Mouse (Mus musculus) heart, embryonic 16.5 days (tissue): ENCODE results near the gene Hipk3. TPM values are rescaled to one million over a fixed set of nuclear protein-coding genes. Genes with fewer than 3 reads are reported as not detected.

Source experiments
- ATAC-seq: fragments of 200-750 bp; cut with Nextera tagmentation; replicated peaks from 2 replicates; pipeline ENCODE4 v1.8.0; 2017; ENCODE audit warnings: moderate number of reproducible peaks; ENCODE audit not compliant: insufficient read depth, low FRiP score; ENCODE audit errors: extremely low read depth
- H3K27ac ChIP-seq: fragments of 300-500 bp; sonication (generic); 2 replicates; pipeline ENCODE4 v1.5.1; 2014; ENCODE audit warnings: mild to moderate bottlenecking, low read length, control low read depth, moderate library complexity
- H3K27me3 ChIP-seq: fragments of 300-500 bp; sonication (generic); 2 replicates; pipeline ENCODE4 v1.6.1; 2014; ENCODE audit warnings: low read length, mixed read lengths; ENCODE audit not compliant: control insufficient read depth, insufficient read depth
- H3K36me3 ChIP-seq: fragments of 300-500 bp; sonication (generic); 2 replicates; pipeline ENCODE4 v1.6.1; 2014; ENCODE audit not compliant: control insufficient read depth, insufficient read depth
- H3K4me1 ChIP-seq: fragments of 300-500 bp; sonication (generic); 2 replicates; pipeline ENCODE4 v1.6.1; 2014; ENCODE audit warnings: low read length, mixed read lengths; ENCODE audit not compliant: control insufficient read depth, insufficient read depth
- H3K4me2 ChIP-seq: fragments of 300-500 bp; sonication (generic); 2 replicates; pipeline ENCODE4 v1.6.1; 2014; ENCODE audit warnings: low read depth, mild to moderate bottlenecking, control low read depth, low read length
- H3K4me3 ChIP-seq: fragments of 300-500 bp; sonication (generic); 2 replicates; pipeline ENCODE4 v1.5.1; 2014; ENCODE audit warnings: mild to moderate bottlenecking, control low read depth, low read length
- H3K9ac ChIP-seq: fragments of 300-500 bp; sonication (generic); 2 replicates; pipeline ENCODE4 v1.6.1; 2014; ENCODE audit warnings: low read length, control low read depth
- H3K9me3 ChIP-seq: fragments of 300-500 bp; sonication (generic); replicated peaks from 2 replicates; pipeline ENCODE4 v1.6.1; 2016; ENCODE audit warnings: low read length; ENCODE audit not compliant: control insufficient read depth
- WGBS: fragments of 180-500 bp; shearing (Covaris S2); extraction: QIAGEN DNeasy Blood & Tissue Kit; methylation state at CpG from one replicate; pipeline ENCODE4 v1.1.7; 2014; 5-methylcytosine and 5-hydroxymethylcytosine counted together
- polyA plus RNA-seq: library from polyadenylated mRNA; unstranded; fragments of >200 nt; fragmentation: Nextera tagmentation; extraction: Ambion mirVana; gene quantifications from 2 replicates; pipeline ENCODE4 v1.2.1, GENCODE M21; 2015

Gene Hipk3
- polyA plus RNA-seq, 1 experiment from 2014 or later, result 33.4 TPM

DNA sequence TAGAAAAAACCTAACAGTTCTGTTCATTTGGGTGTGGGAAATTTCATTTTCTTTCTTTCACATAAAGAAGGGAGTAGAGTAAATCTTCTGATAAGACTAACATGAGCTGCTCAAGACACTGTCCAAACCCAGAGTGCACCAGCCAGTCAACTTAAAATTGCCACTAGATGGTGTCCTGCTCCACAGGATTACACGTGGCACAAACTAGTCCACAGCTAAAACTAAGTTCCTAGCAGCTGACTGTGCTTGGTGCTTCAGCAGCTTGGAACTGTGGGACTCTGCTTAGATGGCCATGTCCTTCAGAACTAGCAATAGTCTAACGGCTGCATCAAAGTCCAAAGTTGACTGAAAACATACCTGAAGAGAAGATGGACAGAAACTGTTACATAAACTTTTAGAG is 49.5 kb downstream of the Hipk3 start:
- Histone ChIP-seq H3K9me3 (no peaks in the 10 kb centered on the region), H3K27ac (peak overlapping the region; percentile 30), H3K4me2 (no peak overlapping the region), H3K4me3 (no peak overlapping the region), H3K27me3 (no peaks in the 10 kb centered on the region), H3K36me3 (peaks cover 18% of the 10 kb centered on the region), H3K4me1 (peaks cover 28% of the 10 kb centered on the region), H3K9ac (0 out of 2 replicates have a peak overlapping the region, but pooled peaks have one; percentile 6)
- ATAC-seq, result peak; percentile 66
- WGBS, result 16% methylated on average over 2 of the region's 2 CpGs

DNA sequence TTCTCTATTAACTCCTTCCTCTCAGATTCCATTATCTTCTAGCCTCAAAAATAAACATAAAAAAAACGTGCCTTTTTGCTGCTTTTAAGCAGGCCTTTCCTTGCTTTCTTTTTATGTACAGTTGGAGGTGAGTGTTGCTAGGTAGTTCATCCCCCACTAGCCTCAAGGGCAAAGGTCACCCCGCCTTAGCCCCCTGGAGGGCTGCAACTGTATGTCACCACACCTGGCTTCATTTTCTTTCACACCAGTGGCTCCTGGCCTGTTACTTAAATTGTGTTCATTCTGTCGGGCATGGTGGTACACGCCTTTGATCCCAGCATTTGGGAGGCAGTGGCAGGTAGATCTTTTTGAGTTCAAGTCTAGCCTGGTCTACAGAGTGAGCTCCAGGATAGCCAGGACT is 51.9 kb downstream of the Hipk3 start:
- no peak overlapping the region for H3K4me3 ChIP-seq
- ATAC-seq, result no peak
- peaks cover 28% of the 10 kb centered on the region for H3K36me3 ChIP-seq
- H3K27ac ChIP-seq, result no peak overlapping the region
- H3K9me3 ChIP-seq, result no peaks in the 10 kb centered on the region
- H3K4me1 ChIP-seq, result peaks cover 16% of the 10 kb centered on the region
- WGBS, result 75% methylated on average over 4 of the region's 4 CpGs
- H3K9ac ChIP-seq, result no peak overlapping the region
- no peaks in the 10 kb centered on the region for H3K27me3 ChIP-seq
- no peak overlapping the region for H3K4me2 ChIP-seq

DNA sequence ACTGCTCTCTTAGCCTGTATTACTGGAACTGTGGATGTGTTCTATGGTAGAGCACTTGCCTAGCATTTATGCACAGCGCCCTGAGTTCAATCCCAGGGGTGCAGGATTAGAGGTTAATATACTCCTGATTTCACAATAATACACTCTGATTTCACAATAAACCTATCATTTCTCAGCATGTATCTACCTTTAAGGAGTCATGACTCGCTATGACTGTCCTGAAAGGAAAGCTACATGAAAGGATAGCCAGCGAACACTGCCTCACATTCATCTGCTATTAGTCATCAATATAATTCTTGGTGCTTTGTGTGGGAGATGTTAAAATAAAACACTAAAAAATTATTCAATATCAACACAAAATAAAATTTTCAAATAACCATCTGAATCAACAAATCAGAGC is 58.0 kb downstream of the Hipk3 start:
- 91% methylated on average over 3 of the region's 3 CpGs for WGBS
- peaks cover 60% of the 10 kb centered on the region for H3K36me3 ChIP-seq

DNA sequence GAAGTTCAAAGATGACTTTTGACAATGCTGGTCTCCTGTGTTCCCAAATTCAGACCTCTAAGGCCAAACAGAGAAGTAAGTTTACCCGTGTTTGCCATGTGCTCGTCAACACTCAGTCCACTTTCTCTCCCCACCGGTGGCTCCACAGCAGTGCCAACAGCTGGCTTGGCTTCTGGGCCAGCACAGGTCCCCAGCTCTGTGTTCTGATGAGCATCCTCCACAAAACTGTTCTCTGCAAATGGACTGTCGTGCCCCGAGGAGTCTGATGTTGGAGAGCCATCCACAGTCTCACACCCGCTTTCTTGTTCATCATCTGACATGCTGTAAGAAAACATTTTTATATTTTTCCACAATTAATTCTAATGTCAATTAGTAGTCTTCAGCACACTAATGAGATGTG is 63.2 kb downstream of the Hipk3 start:
- ATAC-seq, result no peak
- Histone ChIP-seq H3K4me1 (peaks cover 5% of the 10 kb centered on the region), H3K27me3 (no peaks in the 10 kb centered on the region), H3K27ac (no peak overlapping the region), H3K4me2 (no peak overlapping the region), H3K9ac (no peak overlapping the region), H3K36me3 (peaks cover 59% of the 10 kb centered on the region), H3K9me3 (no peaks in the 10 kb centered on the region), H3K4me3 (no peak overlapping the region)
- WGBS, result 88% methylated on average over 6 of the region's 6 CpGs

More for the DNA sequence above, 58.0 kb downstream of the Hipk3 start:
- Histone ChIP-seq H3K9me3 (no peaks in the 10 kb centered on the region), H3K27ac (no peak overlapping the region), H3K27me3 (no peaks in the 10 kb centered on the region), H3K9ac (no peak overlapping the region), H3K4me3 (no peak overlapping the region), H3K4me2 (no peak overlapping the region), H3K4me1 (no peaks in the 10 kb centered on the region)
- ATAC-seq, result no peak

DNA sequence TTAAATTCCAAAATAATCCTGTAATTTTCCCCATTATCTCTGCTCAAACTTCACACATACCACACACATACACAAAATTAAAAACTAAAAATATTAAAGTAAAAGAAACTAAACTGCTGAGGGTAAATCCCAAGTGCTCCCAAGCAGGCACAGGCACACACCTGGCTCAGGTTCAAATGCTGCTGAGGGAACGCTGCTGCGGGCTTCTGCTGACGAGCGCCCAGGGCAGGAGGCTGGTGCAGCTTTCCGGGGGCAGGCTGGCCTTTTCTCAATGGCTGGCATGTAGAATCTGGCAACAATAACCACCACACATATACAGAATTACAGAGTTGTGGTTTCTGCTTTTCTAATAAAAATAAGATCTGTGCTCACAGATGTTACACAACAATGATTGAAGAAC is 63.7 kb downstream of the Hipk3 start:
- H3K9me3 ChIP-seq, result no peaks in the 10 kb centered on the region
- peaks cover 56% of the 10 kb centered on the region for H3K36me3 ChIP-seq
- H3K4me2 ChIP-seq, result no peak overlapping the region
- WGBS, result 77% methylated on average over 5 of the region's 5 CpGs
- H3K4me3 ChIP-seq, result no peak overlapping the region
- no peaks in the 10 kb centered on the region for H3K27me3 ChIP-seq
- no peak for ATAC-seq
- H3K27ac ChIP-seq, result no peak overlapping the region
- no peak overlapping the region for H3K9ac ChIP-seq
- H3K4me1 ChIP-seq, result peaks cover 5% of the 10 kb centered on the region

DNA sequence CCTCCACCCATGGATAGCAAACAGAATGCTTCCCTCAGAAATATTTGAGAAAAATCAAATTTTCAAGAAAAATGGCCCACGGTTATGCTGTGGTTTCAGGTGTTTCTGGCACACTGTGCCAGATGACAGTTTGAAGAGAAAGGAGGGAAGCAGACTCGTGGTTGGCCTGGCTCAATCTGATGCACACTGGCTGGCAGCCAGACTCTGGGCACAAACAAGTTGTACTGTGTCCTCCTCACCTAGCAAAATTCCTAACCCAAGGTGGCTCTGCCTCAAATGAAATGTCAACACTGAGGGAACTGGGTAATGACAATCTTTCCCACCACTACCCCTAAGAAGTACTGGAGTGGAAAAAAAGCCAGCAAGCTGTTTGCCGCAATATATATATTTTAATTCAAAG is 68.1 kb downstream of the Hipk3 start:
- no peak overlapping the region for H3K27ac ChIP-seq
- ATAC-seq, result no peak
- 56% methylated on average over 3 of the region's 3 CpGs for WGBS

DNA sequence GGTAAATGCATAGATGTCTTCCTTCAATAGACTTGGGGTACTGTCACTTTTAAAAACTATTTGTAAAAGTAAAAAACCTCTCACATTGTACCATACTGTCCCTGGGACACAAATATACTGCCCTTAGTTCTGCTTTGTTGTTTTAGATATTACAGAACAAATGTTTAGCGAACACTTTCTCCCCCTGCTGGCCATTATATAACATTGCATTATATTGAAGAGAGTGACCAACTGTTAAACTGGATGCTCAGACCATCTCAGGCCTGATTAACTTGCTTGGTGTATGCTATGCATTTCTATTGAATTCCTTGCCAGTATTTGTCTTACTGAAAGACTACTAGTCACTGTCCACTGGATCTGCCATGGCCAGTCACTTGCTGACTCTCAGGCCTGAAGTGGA is 72.0 kb downstream of the Hipk3 start:
- no peak overlapping the region for H3K9ac ChIP-seq
- no peak overlapping the region for H3K4me2 ChIP-seq
- peaks cover 5% of the 10 kb centered on the region for H3K4me1 ChIP-seq
- H3K9me3 ChIP-seq, result 0 out of 2 replicates have a peak, but pooled peaks cover 3% of the 10 kb centered on the region
- WGBS, result 4% methylated on average over 1 of the region's 1 CpGs
- H3K4me3 ChIP-seq, result no peak overlapping the region
- no peak for ATAC-seq
- H3K36me3 ChIP-seq, result peaks cover 5% of the 10 kb centered on the region
- H3K27me3 ChIP-seq, result no peaks in the 10 kb centered on the region
- no peak overlapping the region for H3K27ac ChIP-seq

More for the DNA sequence above, 68.1 kb downstream of the Hipk3 start:
- no peak overlapping the region for H3K9ac ChIP-seq
- peaks cover 5% of the 10 kb centered on the region for H3K4me1 ChIP-seq
- no peak overlapping the region for H3K4me3 ChIP-seq
- peaks cover 28% of the 10 kb centered on the region for H3K36me3 ChIP-seq
- no peak overlapping the region for H3K4me2 ChIP-seq
- H3K27me3 ChIP-seq, result no peaks in the 10 kb centered on the region
- no peaks in the 10 kb centered on the region for H3K9me3 ChIP-seq

DNA sequence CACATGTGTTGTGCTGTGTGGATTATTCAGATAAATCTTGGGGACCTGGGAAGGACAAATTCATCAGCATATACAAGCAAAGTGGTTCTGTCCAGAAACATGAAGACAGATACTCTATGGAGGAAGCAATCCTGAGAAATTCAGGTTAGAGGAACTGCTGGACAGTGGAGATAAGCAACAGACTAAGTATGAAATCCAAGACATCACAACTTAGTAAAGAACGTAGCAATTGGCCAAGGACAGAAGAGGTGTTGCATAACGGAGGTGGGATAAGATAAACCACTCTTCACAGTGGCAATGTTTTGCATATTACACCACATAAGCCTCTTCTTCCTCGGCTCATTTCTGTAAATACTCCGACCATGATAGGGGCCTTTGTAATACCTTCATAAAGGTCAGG is 73.4 kb downstream of the Hipk3 start:
- 0 out of 2 replicates have a peak, but pooled peaks cover 3% of the 10 kb centered on the region for H3K9me3 ChIP-seq
- no peaks in the 10 kb centered on the region; the same call in 1 of the 2 replicates for H3K4me1 ChIP-seq
- H3K9ac ChIP-seq, result no peak overlapping the region
- no peaks in the 10 kb centered on the region for H3K27me3 ChIP-seq
- WGBS, result 55% methylated on average over 4 of the region's 4 CpGs
- H3K27ac ChIP-seq, result no peak overlapping the region
- no peak overlapping the region for H3K4me3 ChIP-seq
- no peak overlapping the region for H3K4me2 ChIP-seq
- no peak for ATAC-seq
- H3K36me3 ChIP-seq, result peaks cover 3% of the 10 kb centered on the region

DNA sequence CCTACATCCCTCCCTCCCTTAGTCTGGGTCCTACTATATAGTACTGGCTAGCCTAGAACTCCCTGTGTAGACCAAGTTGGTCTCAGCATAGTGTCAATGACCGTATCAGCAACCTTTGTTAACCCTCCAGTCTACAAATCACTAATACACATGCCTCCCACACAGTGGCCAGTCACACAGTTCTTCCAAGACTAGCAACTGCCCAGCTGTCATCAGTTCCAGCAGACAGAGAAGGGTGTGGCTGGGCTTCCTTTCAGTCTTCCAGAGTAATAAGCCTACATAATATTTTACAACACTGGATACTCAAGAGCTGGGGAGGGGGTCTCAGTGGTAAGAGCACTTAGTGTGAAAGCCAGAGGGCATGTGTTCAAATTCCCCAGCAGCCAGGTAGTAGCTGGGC is 74.2 kb downstream of the Hipk3 start:
- H3K4me2 ChIP-seq, result no peak overlapping the region
- no peak overlapping the region for H3K27ac ChIP-seq
- H3K4me1 ChIP-seq, result no peaks in the 10 kb centered on the region; the same call in 1 of the 2 replicates
- no peaks in the 10 kb centered on the region for H3K27me3 ChIP-seq
- ATAC-seq, result no peak
- H3K9ac ChIP-seq, result no peak overlapping the region
- no peak overlapping the region for H3K4me3 ChIP-seq
- 0 out of 2 replicates have a peak, but pooled peaks cover 3% of the 10 kb centered on the region for H3K9me3 ChIP-seq
- peaks cover 2% of the 10 kb centered on the region for H3K36me3 ChIP-seq
- WGBS, result 71% methylated on average over 1 of the region's 1 CpGs
